Mouse (Mus musculus) testis, adult 2 months (tissue): ENCODE data around the gene Actn4.

Experiments
- CTCF ChIP-seq: fragments of 200-500 bp; IDR thresholded peaks from 2 replicates; pipeline ENCODE4 v1.5.1; 2012; ENCODE audit warnings: low read depth, mild to moderate bottlenecking, inconsistent platforms, low read length, moderate library complexity; ENCODE audit not compliant: control insufficient read depth, insufficient read depth, insufficient replicate concordance
- POLR2A ChIP-seq: fragments of 200-500 bp; IDR thresholded peaks from 2 replicates; pipeline ENCODE4 v1.6.1; 2012; ENCODE audit warnings: low read depth, mild to moderate bottlenecking, inconsistent platforms, low read length, moderate library complexity; ENCODE audit not compliant: control insufficient read depth

- TF ChIP-seq CTCF: peak; percentile 20; the same call in 1 of the 2 replicates
- no peak for TF ChIP-seq POLR2A
These were observed 96.4 kb downstream of the Actn4 start for GRCm38 (mm10) chr7:28865481-28866300.
